Mouse (Mus musculus): ENCODE measurements around the gene Arel1.

The Arel1 gene

DNA sequence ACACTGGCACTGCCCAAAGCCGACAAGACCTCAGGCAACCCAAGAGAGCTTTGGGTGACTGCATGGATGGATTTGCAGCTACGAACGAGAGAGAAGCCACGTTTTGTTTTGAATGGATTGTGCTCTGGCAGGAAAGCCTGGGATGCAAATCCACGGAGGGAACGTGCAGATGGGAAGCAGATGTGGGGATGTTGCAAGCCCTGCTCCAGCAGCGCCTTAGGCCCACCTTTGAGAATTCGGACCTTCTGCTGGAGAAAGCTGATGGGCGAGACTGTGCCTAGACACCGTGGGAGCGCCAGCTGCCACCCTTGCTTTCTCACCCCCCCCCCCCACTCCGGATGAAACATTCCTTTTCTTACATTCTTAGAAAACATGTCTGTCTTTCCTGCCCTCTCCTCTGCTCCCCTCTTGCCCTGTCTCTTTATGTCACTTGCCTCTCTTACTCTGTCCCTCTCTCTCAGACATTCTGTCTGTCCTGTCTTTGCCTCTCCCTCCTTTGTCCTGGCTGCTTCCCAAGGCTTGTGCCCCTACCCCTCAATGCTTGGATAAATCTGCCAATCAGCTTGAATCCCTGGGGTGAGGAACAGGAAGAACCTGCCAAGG, 63.6 kb downstream of the Arel1 start:
- no peak for DNase-seq (ENCODE audit: low spot score)

DNA sequence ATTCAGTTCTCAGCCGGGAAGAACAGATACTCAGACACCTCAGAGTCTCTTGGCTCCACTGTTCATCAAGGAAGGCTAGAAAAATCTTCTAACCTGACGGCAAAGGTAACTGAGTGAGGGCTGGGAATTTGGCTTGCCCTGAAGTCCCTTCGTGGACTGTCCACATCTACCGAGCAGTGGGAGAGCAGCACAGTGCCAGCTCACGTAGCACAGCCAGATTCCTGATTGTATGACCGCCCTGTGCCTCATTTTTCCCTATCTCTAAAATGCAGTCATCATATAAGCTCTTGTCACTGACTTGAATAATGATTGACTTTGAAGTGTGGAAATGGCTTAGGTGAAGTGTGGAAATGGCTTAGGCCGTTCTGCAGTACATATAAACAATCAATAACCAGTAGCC, 66.3 kb downstream of the Arel1 start:
- DNase-seq (ENCODE audit: low spot score) = no peak

DNA sequence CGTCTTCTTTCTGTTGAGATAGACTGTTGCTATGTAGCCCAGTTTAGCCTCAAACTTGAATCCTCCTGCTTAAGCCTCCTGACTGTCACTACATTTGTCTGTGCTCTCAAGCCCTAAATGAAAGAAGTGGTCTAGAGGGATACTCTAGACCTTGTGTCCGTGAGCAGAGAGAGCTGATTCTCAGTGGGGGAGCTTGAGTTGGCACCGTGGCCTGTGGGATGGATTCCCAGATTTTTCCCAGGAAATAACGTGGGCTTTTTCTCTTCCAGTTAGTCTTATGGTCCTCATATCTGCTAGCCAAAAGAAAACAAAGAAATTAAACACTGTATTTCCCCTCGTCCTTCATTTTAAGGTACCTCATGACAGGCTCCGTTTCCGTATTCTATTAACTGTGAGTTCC, 70.4 kb downstream of the Arel1 start:
- DNase-seq (ENCODE audit: low spot score) = no peak

DNA sequence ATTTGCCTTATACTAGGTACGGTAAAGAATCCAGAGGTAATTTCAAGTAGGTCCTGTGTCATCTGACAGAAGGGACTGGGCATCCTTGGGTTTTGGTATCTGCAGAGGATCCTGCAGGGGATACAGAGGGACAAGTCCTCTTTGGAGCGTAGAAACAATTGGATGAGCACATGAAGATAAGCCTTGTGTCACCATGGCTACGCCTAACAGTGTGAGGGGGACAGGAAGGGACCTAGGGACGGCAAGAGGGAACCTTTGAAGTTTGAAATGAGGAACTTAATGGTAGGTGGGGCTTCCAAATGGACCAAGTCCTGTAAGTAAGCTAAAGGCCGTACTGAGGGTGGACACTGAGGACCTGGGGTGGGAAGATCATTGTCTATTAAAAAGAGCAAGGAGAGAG, 73.4 kb downstream of the Arel1 start:
- DNase-seq (ENCODE audit: low spot score) = no peak

DNA sequence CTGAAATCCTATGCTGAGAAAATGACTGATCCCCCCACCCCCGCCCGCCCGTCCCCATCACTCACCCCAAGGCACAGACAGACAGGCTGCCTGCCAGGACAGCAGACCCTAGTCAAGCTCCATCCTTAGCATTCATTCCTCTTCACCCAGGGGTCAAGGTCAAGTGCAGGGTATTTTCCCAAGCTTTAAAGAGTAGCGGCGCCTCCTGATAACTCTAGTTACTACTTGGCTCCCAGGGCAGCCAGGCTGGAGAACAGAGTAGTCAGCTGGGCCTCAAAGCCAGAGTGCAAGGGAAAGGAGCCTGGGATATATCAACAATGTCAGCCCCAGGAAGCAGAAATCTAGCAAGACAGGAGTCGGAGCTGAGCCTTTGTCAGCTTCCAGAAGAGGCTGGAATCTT, 74.5 kb downstream of the Arel1 start:
- DNase-seq (ENCODE audit: low spot score) = no peak

DNA sequence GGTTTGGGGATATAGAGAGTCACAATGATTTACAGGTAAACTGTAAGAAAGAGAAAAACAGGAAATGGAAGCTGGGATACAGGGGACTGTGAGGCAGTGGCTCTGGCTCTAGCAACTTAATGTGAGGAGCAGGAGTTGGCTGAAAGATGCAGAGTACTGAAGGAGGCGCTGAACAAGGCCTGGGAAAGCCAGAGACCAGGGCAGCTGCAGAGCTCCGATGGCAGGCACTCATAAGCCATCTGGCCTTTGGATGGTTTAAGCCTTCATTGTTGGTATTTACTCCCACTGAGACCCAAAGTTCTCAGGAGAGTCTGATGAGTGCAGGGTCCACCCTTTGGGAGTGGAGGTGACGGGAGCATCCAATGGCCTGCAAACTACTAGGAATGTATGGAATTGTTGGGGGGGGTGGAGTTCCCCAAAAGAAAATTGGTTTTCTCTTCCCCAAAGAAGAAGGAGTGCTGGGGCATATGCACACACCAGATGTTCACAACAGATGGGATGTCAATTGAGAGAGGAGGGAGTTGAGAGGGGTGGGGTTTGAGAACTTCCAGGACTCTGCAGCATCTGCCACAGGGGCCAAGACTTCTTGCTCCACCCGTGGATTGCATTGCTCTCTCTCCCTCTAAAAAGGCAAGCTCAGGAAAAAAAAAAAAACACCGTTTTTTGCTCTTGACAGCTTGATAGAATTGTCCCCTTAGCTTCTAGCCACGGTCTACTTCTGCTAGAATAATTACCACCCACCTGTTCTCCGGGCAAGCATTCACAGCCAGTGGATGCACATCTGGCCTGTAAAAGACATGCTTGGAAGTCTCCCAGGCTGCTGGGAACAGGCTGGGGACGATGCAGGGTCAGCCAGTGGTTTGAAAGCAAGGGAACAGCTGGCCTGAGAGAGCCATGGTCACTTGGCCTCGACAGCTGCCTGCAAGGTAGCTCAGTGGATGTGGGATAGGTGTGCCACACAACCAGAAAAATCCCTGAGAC, 76.8 kb downstream of the Arel1 start:
- DNase-seq (ENCODE audit: low spot score) = no peak

DNA sequence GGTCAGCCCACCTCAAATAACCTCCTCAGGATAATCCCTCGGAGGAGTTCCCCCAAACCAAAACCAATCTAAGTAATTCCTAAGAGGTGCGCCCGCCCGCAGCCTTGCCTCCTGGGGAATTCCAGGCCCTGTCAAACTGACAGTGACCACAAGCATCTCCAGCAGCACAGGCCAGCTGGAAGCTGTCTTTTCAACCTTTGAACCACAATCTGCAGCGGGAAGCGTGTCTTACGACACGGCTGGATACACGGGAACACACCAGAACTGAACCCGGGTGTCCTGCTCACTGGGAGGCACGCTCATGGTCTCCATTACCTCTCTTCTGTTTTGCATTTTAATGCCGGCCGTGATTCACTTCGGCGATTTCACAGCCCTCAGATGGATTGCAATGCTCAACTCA, 80.4 kb downstream of the Arel1 start:
- no peak for DNase-seq (ENCODE audit: low spot score)

DNA sequence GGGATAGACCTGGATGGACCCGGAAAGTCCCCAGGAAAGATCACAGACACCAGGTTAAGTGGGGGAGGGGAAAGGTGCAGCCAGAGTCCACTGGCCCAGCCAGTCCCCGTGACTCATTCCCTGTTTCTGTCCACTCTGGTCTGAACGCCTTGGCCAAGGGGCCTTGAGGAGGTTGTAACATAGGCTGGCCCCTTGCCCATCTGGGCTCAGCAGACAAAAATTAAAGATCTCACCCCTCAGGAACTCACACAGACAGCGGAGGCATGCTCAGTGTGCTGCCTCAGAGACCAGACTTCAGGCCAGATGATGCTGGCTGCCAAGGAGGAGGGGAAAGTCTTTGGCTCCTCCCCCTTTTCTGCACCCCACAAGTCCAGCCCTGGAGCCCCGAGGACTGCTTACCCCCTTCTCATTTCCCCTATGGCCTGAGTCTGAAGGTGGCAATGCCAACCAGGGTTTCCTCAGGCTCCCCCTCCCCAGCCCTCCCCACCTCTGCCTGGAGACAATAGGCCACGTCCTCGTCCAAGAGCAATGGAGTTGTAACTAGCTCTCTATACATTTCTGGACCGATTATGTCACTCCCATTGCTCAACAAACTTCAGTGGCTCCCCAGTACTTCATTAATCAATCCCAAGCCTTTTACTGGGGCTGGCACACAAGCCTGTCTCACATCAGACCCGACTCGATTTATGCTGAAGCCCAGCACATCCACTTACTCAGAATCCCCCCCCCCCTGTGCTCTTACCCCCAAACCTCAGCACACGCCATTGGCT, 85.4 kb downstream of the Arel1 start:
- DNase-seq (ENCODE audit: low spot score) = no peak

DNA sequence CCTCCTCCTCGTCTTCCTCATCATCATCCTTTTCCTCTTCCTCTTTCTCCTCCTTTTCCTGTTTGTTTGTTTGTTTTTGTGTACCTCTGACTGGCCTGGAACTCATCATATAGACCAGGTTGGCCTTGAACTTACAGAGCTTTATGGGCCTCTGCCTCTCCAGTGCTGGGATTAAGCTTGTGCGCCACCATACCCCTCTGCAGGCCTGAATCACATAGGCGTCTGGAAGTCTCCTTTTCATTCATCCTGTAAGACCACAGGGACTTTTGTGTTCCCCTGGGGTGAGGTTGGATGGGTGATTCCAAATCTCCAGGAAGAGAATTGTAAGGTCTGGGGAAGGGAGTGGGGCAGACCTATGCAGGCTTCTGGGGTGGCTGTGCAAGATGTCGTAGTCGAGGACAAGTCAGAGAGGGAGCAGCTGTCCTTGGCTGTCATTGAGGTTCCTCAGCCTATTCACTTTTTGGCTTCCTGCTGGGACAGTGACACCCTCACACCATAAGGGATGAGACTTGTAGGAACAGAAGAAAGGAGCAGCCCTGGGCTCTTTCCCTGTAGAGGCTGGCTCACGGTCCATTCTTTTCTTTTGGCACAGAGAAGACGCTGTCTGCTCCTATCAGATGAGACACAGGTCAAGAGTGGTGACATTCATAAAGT, 86.2 kb downstream of the Arel1 start:
- no peak for DNase-seq (ENCODE audit: low spot score)

DNA sequence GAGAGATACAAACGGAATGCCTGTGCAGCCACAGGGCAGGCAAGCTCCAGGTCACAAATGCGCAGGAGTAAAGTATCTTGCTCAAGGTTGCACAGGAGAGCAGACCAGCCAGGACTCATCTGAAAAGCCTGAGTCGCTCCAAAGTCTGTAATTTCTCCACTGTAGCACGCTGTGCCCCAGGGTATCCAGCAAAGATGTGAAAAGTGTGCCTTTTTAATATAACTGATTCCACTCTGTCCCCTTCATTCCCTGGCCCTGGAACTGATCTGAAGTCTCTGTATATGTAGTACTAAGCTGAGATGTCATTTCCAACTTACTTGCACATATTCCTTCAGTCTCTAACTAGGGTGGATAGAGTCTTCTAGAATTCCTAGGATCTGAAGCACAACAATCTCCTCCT, 87.9 kb downstream of the Arel1 start:
- DNase-seq (ENCODE audit: low spot score) = no peak

DNA sequence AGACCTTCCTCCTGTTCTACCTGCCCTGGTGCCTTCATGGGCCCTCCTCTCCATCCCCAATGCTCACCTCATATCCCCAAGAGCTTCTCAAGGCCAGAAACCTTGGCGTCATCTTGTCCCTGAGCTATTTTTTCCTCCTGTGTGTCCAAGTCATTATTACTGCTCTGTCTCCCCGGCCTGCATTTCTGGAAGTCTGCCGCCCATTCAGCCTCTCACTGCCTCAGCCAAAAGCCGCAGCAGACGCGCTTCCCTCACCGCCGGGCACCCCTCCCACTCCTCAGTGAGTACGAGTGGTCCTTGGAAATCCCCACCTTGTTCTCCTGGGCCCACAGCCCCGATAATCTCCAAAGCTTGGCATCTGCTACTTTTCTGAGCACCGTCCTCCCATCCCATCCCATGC, 90.6 kb downstream of the Arel1 start:
- DNase-seq (ENCODE audit: low spot score) = no peak

DNA sequence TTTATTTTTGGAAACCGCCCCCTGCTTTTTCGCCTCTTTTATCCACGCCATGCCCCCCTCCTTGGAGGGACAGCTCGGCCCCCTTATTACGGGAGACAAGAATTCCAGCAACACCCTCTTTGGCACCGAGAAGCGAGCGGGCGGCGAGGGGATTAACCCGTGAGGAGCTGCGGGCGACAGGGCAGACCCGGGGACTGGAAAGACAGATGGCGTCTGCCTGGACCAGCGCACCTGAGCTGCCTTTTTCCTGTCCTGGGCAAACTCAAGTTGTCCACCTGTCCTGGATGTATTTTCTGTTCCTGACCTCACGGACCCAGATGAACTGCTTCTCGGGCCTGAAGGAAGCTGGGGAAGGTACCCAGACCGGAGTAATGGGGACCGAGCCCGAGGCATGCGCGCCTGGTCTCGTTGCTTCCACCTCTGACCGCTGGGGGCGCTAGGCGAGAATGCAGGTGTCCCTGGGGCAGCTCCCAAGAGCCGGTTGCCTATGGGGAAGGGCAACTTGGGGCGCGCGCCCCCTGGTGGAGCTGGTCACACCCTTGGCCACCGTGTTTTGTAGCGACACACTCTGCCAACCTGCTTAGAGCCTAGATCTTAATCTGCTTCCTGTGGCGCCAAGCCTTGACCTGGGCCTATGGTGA, 94.1 kb downstream of the Arel1 start, which contains the start of gene Ltbp2:
Ltbp2 (minus strand) TSS at position 52 of the 641 bp plus-strand sequence.
- peak; percentile 67 for DNase-seq (ENCODE audit: low spot score)

DNA sequence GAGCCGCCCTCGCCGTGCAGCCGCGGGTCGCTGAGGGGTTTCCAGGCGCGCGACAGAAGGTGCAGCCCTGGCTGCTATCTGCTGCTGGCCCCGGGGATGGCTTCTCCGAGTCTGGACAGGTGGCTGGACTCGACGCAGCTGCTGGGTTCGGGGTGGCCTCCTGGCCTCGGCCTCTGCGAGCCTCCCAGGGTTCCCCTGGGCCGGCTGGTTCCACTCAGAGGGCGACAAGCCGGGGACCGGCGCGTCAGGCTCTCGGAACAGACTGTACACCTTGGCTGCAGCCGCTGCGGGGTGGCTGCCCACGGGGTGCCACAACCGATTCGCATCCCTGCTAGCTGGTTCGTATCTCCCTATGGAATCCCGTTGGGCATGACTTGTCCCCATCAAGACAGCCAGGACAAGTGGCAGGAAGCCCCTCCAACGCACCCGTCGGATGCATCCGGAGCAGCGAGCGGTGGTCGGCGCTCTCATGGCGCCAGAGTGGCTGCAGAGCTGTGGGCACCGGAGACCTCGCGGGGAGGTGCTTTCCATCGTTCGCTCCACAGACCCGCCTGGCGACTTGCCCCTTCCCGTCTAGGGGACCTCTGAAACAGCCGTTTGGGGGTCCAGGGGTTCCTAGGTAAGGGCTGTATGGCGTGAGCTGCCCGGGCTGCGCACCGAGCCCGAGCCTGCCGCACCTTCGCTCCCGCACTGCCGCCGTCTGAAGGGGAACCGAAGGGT, 94.8 kb downstream of the Arel1 start:
- no peak for DNase-seq (ENCODE audit: low spot score)

DNA sequence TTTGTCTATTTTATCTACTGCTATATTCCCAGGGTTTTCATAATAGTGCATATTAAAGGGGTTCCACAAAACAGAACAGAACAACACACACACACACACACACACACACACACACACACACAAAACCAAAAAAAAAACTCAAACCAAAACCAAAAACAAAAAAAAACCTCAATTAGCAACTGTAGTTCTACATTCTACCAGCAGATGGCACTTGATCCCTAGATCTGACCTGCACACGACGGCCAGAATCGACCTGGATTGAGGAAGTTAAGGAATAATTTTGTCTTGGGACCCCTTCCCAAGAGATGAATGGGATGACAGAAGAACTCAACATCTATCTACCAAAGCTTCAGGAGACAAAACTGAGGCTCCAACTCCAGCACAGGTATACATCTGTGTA, 97.3 kb downstream of the Arel1 start:
- DNase-seq (ENCODE audit: low spot score) = no peak

DNA sequence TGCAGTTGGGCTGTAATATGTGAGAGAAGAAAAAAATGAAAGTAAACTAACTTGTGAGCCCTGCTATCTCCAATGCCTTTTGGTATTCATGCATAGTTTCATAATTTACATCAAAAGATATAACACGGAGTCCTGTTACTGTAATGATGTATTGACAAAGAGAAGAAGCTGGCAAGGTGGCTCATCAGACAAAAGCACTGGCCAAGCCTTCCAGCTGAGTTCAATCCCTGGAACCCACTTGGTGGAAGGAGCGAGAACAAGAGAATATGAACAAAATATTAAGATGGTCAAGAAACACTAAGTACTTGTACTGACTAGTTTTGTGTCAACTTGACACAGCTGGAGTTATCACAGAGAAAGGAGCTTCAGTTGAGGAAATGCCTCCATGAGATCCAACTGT, 98.4 kb downstream of the Arel1 start:
- no peak for DNase-seq (ENCODE audit: low spot score)
